Mouse (Mus musculus) adrenal gland, adult 2 months (tissue): ENCODE measurements at regions not wholly inside any gene's neighbourhood (a gene's known extent, or its start where the extent isn't known, plus 50 kb on each side); places are given as distances from the start of the nearest gene placed in this dataset.

Source experiments
- DNase-seq: peaks from one replicate; pipeline ENCODE4 v3.0.0; 2021

- DNase-seq, result no peak
Measured at GRCm38 (mm10) chr14:25011926-25012325, 447.1 kb upstream of the Zmiz1 start.

GRCm38 (mm10) chr14:25015288-25016238 is 443.4 kb upstream of the Zmiz1 start:
- peak; percentile 66 for DNase-seq

GRCm38 (mm10) chr14:25017860-25018259 is 441.1 kb upstream of the Zmiz1 start:
- DNase-seq, result no peak

DNA sequence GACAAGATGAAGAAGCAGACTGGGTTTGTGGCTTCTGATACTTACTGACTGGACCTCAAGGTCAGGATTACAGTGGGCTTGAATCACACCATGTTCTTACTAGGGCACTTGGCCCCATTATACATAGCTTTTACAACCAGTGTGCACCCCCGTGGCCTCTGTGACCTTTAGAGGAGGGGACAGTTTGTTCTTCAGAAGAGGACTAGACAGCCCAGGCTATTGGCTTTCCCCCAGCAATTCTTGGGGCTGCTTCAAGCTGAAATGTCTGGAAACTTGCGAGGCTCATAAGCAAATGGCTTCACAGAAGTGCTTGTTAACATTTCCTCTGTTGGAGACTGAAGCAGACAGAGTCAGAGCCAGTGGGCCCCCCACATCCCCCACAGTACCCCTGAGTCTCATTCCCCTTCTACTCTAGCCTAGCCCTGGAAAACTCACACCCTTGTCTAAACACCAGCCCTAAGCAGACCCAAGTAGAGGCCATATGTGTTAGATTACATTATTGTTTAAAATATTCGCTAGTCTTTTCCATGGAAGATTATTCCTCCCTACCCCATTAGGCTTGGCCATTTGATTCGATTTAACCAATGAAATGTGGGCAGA is 439.6 kb upstream of the Zmiz1 start:
- no peak for DNase-seq

DNA sequence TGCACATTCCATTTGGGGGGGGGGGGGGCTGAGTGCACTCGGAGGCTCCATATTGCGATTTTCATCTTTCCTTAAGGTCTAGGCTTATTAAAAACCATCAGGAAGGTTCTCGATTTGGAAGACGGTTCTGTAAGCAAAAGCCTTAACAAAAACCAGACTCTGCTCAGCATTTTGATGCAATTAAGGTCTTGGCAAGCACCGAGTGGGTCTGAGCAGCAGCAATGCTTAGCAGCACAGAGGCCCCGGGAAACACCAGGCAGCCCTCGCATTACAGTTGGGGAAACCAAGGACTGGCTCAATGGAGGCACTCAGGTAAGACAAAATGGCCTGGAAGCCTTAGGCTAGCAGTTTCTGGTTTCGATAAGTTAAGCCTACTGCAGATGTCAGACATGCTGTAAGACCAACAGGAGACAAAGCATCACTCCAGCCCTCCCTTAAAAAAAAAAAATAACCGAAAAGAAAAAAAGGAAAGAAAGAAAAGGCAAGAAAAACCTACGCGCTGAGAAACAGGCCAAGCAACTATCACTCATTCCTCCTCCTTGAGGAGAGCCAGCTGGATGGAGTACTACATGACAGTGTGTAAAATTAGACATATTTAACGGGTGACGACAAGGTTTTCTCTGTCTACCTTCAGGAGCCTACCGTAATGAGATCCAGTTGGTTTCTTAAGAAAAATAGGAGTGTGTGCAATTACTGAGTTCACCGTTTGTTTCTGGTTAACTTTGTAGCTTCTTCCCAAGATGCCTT is 436.3 kb upstream of the Zmiz1 start:
- DNase-seq, result no peak

GRCm38 (mm10) chr14:25023270-25023800 is 435.6 kb upstream of the Zmiz1 start:
- DNase-seq, result no peak

DNA sequence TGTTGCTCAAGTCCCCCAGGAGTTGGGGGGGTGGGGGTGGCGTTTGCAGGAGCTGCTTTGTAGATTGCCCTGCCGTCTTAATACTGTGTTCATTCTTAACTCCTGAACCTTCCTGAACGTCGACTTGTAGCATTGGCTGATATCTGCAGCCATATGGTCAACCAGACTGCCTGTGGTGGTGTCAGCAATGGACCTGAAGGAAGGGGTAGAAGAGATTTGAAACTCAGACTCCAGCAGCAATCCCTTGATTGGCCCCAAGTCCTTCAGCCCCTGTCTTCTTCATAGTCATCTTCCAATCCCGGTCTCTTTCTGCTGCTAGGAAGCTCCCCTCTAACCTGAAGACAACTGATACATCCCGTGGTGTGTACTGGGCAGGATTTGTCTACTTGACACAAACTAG is 433.9 kb upstream of the Zmiz1 start:
- DNase-seq, result no peak

DNA sequence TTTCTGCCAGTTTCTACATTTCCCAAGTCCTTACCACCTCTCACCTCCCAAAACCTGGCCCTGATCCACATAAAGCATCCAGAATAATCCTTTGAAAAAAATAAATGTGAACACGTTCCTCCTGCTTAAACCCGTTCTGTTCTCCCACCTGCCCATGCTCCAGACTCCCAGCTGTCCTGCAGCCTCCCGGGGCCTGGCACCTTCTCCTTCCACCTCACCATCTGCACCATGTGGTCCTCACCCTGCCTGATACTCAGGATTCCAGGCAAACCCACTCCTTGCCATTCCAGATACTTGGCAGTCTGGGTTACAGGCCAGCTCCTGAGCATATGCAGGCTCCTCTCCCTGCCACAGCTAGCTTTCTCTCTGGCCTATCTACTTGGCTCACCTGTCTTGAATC is 431.9 kb upstream of the Zmiz1 start:
- no peak for DNase-seq

GRCm38 (mm10) chr14:25027842-25028241 is 431.1 kb upstream of the Zmiz1 start:
- no peak for DNase-seq

DNA sequence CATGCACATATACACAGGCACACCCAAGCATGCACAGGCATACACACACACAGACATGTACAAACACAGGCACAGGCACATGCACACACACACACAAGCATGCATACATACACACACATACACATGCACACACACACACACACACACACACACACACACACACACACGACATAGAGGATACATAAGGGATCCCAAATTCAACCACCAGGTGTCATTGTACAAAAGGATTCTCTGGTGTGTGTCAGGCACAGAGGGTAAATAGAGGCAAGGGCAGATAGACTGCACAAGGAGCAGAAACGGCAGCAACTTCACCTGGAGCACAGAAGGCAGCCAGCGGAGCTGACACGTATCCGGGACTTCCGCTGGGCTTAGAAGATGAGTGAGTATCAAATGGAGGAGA is 428.1 kb upstream of the Zmiz1 start:
- no peak for DNase-seq

- no peak for DNase-seq
Measured at GRCm38 (mm10) chr14:25031756-25032680, 427.0 kb upstream of the Zmiz1 start.

DNA sequence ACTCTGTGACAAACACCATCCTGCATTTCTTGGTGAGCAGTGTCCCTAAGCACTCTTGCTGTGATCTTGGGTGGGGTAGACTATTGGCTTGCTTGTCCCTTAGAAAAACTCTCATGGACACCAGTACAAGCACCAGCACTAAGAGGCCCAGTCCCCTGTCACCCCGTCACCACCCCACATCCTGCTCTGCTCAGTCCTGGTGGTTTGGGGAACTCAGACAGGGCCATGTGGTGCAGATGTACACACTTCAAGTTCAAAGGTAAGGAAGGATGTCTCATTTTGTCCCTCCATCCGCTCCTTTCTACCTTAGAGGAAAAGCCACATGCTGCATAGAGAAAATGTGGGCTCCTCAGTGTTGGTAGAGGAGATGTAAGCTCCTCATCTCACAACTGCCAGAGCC is 426.1 kb upstream of the Zmiz1 start:
- DNase-seq, result no peak

- DNase-seq, result no peak
Measured at GRCm38 (mm10) chr14:25042265-25042664, 416.7 kb upstream of the Zmiz1 start.

GRCm38 (mm10) chr14:25044106-25044505 is 414.9 kb upstream of the Zmiz1 start:
- no peak for DNase-seq

GRCm38 (mm10) chr14:25044867-25045266 is 414.1 kb upstream of the Zmiz1 start:
- no peak for DNase-seq

DNA sequence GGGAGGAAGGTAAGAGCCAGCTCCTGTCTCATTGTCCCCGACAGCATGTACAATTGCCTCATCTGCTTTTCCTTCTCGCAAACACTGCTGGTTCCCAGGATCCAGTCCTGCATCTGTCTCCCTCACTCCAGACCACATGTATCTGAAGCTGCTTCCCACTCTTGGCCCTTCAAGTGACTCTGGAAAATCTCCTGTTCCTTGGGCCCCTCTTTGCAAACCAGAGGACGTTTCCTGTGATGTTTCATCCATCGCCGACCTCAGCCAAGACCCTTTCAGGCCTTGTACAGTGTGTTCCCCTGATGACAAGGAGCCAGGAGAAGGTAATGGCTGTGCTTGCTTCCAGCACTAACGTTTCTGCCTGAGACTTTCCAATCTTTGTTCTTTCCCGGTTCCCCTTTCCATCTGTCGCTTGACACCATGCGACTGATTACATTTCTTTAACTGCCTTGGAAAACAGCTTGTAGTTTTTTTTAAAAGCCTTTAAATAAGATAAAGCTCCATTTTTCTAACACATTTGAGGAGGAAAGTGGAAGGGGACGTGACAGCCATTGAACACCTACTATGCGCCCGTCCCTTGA is 408.2 kb upstream of the Zmiz1 start:
- no peak for DNase-seq

- no peak for DNase-seq
Measured at GRCm38 (mm10) chr14:25052175-25052574, 406.8 kb upstream of the Zmiz1 start.

DNA sequence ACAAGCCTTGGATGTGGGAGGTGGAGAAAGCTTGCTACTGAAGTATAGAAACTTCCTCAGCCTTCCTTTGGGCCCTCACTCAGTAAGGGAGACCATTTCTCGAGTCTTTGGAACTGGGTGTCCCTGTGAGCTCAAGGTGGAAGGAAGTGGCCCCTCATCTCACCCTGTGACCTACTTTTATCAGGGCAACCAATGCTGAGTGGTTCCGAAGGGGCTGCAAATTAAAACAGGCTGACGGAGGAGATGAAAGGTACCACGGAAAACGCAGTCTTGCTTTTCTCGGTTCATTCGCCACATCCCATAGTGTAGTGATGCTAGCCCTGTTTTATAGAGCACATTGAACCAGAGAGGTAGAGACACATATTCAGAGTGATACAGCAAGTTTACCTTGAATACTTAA is 399.6 kb upstream of the Zmiz1 start:
- no peak for DNase-seq

GRCm38 (mm10) chr14:25060285-25060684 is 398.7 kb upstream of the Zmiz1 start:
- no peak for DNase-seq

GRCm38 (mm10) chr14:25063090-25063489 is 395.9 kb upstream of the Zmiz1 start:
- no peak for DNase-seq
